Mouse (Mus musculus) kidney, adult 2 months (tissue): ENCODE results near the gene Disc1.

ENCODE experiments used
- CTCF ChIP-seq: fragments of 200-500 bp; conservative IDR thresholded peaks from 2 replicates; pipeline ENCODE4 v1.5.1; 2011; ENCODE audit warnings: low read depth, mild to moderate bottlenecking, control low read depth, low read length, moderate library complexity, mixed read lengths; ENCODE audit not compliant: insufficient read depth, insufficient read length
- POLR2A ChIP-seq: fragments of 200-500 bp; IDR thresholded peaks from one replicate; pipeline ENCODE4 v1.6.1; 2011; ENCODE audit warnings: low read depth, low read length, control low read depth

GRCm38 (mm10) chr8:125067596-125067960, 13.6 kb downstream of the Disc1 start:
- no peak for TF ChIP-seq POLR2A
- no peak for TF ChIP-seq CTCF
